Mouse (Mus musculus): Measurements from ENCODE around the gene Notch3. TPM values are rescaled to one million over a fixed set of nuclear protein-coding genes. Genes with fewer than 3 reads are reported as not detected.
"Not testable (repeated sequence)": the region's sequence is repeated elsewhere in the genome, so short reads cannot be mapped to it uniquely, and the experiment has no call there.

Notch3 gene
- polyA plus RNA-seq, 1 experiment from 2014 or later = 26.8 TPM

- H3K36me3 ChIP-seq (ENCODE audit: control insufficient read depth, insufficient read depth, low read length) = no peaks in the 10 kb centered on the region
- no peaks in the 10 kb centered on the region for H3K9me3 ChIP-seq (ENCODE audit: control insufficient read depth, low read length)
- DNase-seq (ENCODE audit: low spot score) (peak; percentile 89), ATAC-seq (replicated peaks; ENCODE audit: low FRiP score) (peak; percentile 82)
- 2% methylated on average over 44 of the region's 44 CpGs for WGBS
- peak overlapping the region; percentile 65 for H3K4me2 ChIP-seq (ENCODE audit: low read depth, low read length, severe bottlenecking)
- H3K27me3 ChIP-seq (ENCODE audit: control insufficient read depth, insufficient read depth, low read length) = peaks cover 2% of the 10 kb centered on the region; the same call in 1 of the 2 replicates
- H3K27ac ChIP-seq (ENCODE audit: low read depth, low read length) = no peak overlapping the region
- peak overlapping the region; percentile 36 for H3K4me3 ChIP-seq (ENCODE audit: low read depth, low read length)
- H3K9ac ChIP-seq (ENCODE audit: low read length) = peak overlapping the region; percentile 60
- H3K4me1 ChIP-seq (replicated peaks; ENCODE audit: control insufficient read depth, insufficient read depth, low read length) = peaks cover 5% of the 10 kb centered on the region; the same call in 1 of the 2 replicates
Measured at GRCm38 (mm10) chr17:32099943-32100586, 66.6 kb downstream of the Notch3 start.

DNA sequence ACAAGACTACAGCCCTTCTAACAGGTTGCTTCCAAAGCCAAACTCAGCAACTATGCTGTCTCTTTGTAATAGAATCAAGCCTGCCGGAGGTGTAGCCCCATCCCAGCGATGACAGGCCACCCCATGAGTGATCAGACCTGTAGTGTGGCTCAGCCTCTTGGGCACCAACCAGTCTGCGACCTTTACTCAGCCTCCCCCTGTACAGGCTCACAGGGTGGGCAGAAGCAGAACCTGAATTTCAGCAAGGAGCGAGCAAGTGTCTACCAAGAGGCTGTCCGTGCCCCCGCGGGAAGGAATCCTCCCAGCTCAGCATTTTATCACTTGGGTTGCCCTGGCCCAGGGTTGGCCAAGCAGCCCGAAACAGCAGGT, 67.1 kb downstream of the Notch3 start:
- peak overlapping the region; percentile 60 for H3K9ac ChIP-seq (ENCODE audit: low read length)
- no peaks in the 10 kb centered on the region for H3K9me3 ChIP-seq (ENCODE audit: control insufficient read depth, low read length)
- H3K4me3 ChIP-seq (ENCODE audit: low read depth, low read length) = peak overlapping the region; percentile 36
- no peaks in the 10 kb centered on the region for H3K36me3 ChIP-seq (ENCODE audit: control insufficient read depth, insufficient read depth, low read length)
- H3K4me1 ChIP-seq (replicated peaks; ENCODE audit: control insufficient read depth, insufficient read depth, low read length) = peaks cover 5% of the 10 kb centered on the region; the same call in 1 of the 2 replicates
- peak overlapping the region; percentile 65 for H3K4me2 ChIP-seq (ENCODE audit: low read depth, low read length, severe bottlenecking)
- H3K27me3 ChIP-seq (ENCODE audit: control insufficient read depth, insufficient read depth, low read length) = peaks cover 2% of the 10 kb centered on the region; the same call in 1 of the 2 replicates
- H3K27ac ChIP-seq (ENCODE audit: low read depth, low read length) = no peak overlapping the region
- ATAC-seq (replicated peaks; ENCODE audit: low FRiP score) (no peak), DNase-seq (ENCODE audit: low spot score) (no peak)
- WGBS = 29% methylated on average over 8 of the region's 8 CpGs

DNA sequence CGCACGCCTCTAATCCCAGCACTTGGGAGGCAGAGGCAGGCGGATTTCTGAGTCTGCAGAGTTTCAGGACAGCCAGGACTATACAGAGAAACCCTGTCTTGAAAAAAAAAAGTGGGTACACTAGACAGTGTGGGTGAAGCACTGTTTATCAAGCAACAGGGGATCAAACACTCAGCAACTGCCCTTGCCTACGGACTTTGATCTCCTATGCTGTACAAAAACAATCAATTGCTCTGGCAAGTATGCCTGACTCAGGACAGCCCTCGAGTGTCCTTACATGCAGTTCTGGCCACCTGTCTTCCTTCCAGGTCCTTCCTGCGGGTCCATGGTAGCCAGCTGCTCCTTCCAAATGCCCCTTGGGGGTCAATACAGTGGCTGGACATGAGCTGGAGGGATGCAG, 67.7 kb downstream of the Notch3 start:
- not testable (repeated sequence) for H3K27me3 ChIP-seq (ENCODE audit: control insufficient read depth, insufficient read depth, low read length); H3K4me2 ChIP-seq (ENCODE audit: low read depth, low read length, severe bottlenecking); H3K4me1 ChIP-seq (replicated peaks; ENCODE audit: control insufficient read depth, insufficient read depth, low read length); H3K36me3 ChIP-seq (ENCODE audit: control insufficient read depth, insufficient read depth, low read length); H3K27ac ChIP-seq (ENCODE audit: low read depth, low read length); ATAC-seq (replicated peaks; ENCODE audit: low FRiP score); H3K9ac ChIP-seq (ENCODE audit: low read length); H3K9me3 ChIP-seq (ENCODE audit: control insufficient read depth, low read length); H3K4me3 ChIP-seq (ENCODE audit: low read depth, low read length); DNase-seq (ENCODE audit: low spot score)
- WGBS = 84% methylated on average over 6 of the region's 6 CpGs

DNA sequence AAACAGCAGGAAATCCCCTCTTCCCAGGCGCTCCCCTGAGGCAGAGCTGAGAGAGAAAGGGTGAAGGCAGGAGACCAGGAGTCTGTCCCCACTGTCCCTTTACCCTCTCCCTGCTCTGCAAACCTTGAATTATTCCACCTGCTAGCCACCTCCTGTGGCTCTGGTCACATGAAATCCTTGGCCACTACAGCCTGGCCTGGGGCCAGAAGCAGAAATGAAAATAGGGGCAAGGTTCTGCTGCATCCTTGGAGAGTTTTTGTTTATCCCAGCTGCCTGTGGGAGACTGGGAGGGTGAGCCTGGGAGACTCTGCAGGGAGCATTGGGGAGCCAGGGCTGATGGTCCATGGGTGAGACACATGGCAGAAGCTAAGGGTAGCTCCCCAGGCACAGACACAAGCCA, 69.0 kb downstream of the Notch3 start:
- WGBS = 80% methylated on average over 1 of the region's 1 CpGs
- Histone ChIP-seq H3K27ac (ENCODE audit: low read depth, low read length) (no peak overlapping the region), H3K27me3 (ENCODE audit: control insufficient read depth, insufficient read depth, low read length) (peaks cover 2% of the 10 kb centered on the region; the same call in 1 of the 2 replicates), H3K9ac (ENCODE audit: low read length) (no peak overlapping the region), H3K36me3 (ENCODE audit: control insufficient read depth, insufficient read depth, low read length) (no peaks in the 10 kb centered on the region), H3K9me3 (ENCODE audit: control insufficient read depth, low read length) (peaks cover 2% of the 10 kb centered on the region; the same call in 1 of the 2 replicates), H3K4me3 (ENCODE audit: low read depth, low read length) (no peak overlapping the region), H3K4me2 (ENCODE audit: low read depth, low read length, severe bottlenecking) (no peak overlapping the region), H3K4me1 (replicated peaks; ENCODE audit: control insufficient read depth, insufficient read depth, low read length) (peaks cover 5% of the 10 kb centered on the region; the same call in 1 of the 2 replicates)
- ATAC-seq (replicated peaks; ENCODE audit: low FRiP score) = no peak
- no peak for DNase-seq (ENCODE audit: low spot score)

DNA sequence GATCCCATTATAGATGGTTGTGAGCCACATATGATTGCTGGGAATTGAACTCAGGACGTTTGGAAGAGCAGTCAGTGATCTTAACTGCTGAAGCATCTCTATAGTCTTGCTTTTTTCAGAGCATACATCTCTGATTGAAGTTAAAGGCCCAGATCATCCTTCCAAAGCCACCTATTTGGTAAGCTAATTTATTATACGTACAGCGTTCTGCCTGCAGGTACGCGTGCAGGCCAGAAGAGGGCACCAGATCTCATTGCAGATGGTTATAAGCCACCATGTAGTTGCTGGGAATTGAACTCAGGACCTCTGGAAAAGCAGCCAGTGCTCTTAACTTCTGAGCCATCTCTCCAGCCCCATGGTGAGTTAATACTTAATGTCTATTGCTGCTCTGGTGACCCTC, 73.8 kb downstream of the Notch3 start:
- no peaks in the 10 kb centered on the region for H3K36me3 ChIP-seq (ENCODE audit: control insufficient read depth, insufficient read depth, low read length)
- peaks cover 2% of the 10 kb centered on the region; the same call in 1 of the 2 replicates for H3K9me3 ChIP-seq (ENCODE audit: control insufficient read depth, low read length)
- H3K9ac ChIP-seq (ENCODE audit: low read length) = no peak overlapping the region
- DNase-seq (ENCODE audit: low spot score) = no peak
- no peak overlapping the region for H3K4me2 ChIP-seq (ENCODE audit: low read depth, low read length, severe bottlenecking)
- 85% methylated on average over 5 of the region's 5 CpGs for WGBS
- H3K4me3 ChIP-seq (ENCODE audit: low read depth, low read length) = no peak overlapping the region
- no peak for ATAC-seq (replicated peaks; ENCODE audit: low FRiP score)
- H3K4me1 ChIP-seq (replicated peaks; ENCODE audit: control insufficient read depth, insufficient read depth, low read length) = peaks cover 3% of the 10 kb centered on the region; the same call in 1 of the 2 replicates
- H3K27ac ChIP-seq (ENCODE audit: low read depth, low read length) = no peak overlapping the region
- H3K27me3 ChIP-seq (ENCODE audit: control insufficient read depth, insufficient read depth, low read length) = no peaks in the 10 kb centered on the region

GRCm38 (mm10) chr17:32092241-32092619, 74.4 kb downstream of the Notch3 start:
- no peaks in the 10 kb centered on the region for H3K27me3 ChIP-seq (ENCODE audit: control insufficient read depth, insufficient read depth, low read length)
- 90% methylated on average over 1 of the region's 1 CpGs for WGBS
- peaks cover 2% of the 10 kb centered on the region; the same call in 1 of the 2 replicates for H3K9me3 ChIP-seq (ENCODE audit: control insufficient read depth, low read length)
- no peaks in the 10 kb centered on the region for H3K36me3 ChIP-seq (ENCODE audit: control insufficient read depth, insufficient read depth, low read length)
- no peak overlapping the region for H3K4me2 ChIP-seq (ENCODE audit: low read depth, low read length, severe bottlenecking)
- peaks cover 3% of the 10 kb centered on the region; the same call in 1 of the 2 replicates for H3K4me1 ChIP-seq (replicated peaks; ENCODE audit: control insufficient read depth, insufficient read depth, low read length)
- H3K4me3 ChIP-seq (ENCODE audit: low read depth, low read length) = no peak overlapping the region
- DNase-seq (ENCODE audit: low spot score) = no peak
- H3K9ac ChIP-seq (ENCODE audit: low read length) = no peak overlapping the region
- H3K27ac ChIP-seq (ENCODE audit: low read depth, low read length) = no peak overlapping the region
- ATAC-seq (replicated peaks; ENCODE audit: low FRiP score) = no peak

GRCm38 (mm10) chr17:32091364-32092240, 75.0 kb downstream of the Notch3 start:
- not testable (repeated sequence) for H3K27ac ChIP-seq (ENCODE audit: low read depth, low read length); H3K36me3 ChIP-seq (ENCODE audit: control insufficient read depth, insufficient read depth, low read length); H3K27me3 ChIP-seq (ENCODE audit: control insufficient read depth, insufficient read depth, low read length); H3K9me3 ChIP-seq (ENCODE audit: control insufficient read depth, low read length); H3K4me1 ChIP-seq (replicated peaks; ENCODE audit: control insufficient read depth, insufficient read depth, low read length)
- WGBS = 12% methylated on average over 14 of the region's 16 CpGs
- ATAC-seq (replicated peaks; ENCODE audit: low FRiP score) (peak; percentile 91), DNase-seq (ENCODE audit: low spot score) (peak; percentile 92)
- peak overlapping the region; percentile 18 for H3K4me3 ChIP-seq (ENCODE audit: low read depth, low read length)
- peak overlapping the region; percentile 52 for H3K4me2 ChIP-seq (ENCODE audit: low read depth, low read length, severe bottlenecking)
- H3K9ac ChIP-seq (ENCODE audit: low read length) = peak overlapping the region; percentile 44

GRCm38 (mm10) chr17:32091032-32091363, 75.7 kb downstream of the Notch3 start:
- Histone ChIP-seq H3K4me3 (ENCODE audit: low read depth, low read length) (peak overlapping the region; percentile 18), H3K27me3 (ENCODE audit: control insufficient read depth, insufficient read depth, low read length) (no peaks in the 10 kb centered on the region), H3K4me2 (ENCODE audit: low read depth, low read length, severe bottlenecking) (peak overlapping the region; percentile 52), H3K4me1 (replicated peaks; ENCODE audit: control insufficient read depth, insufficient read depth, low read length) (peaks cover 3% of the 10 kb centered on the region; the same call in 1 of the 2 replicates), H3K36me3 (ENCODE audit: control insufficient read depth, insufficient read depth, low read length) (no peaks in the 10 kb centered on the region), H3K9ac (ENCODE audit: low read length) (peak overlapping the region; percentile 44), H3K27ac (ENCODE audit: low read depth, low read length) (no peak overlapping the region), H3K9me3 (ENCODE audit: control insufficient read depth, low read length) (peaks cover 2% of the 10 kb centered on the region; the same call in 1 of the 2 replicates)
- peak; percentile 55; the same call in 1 of the 2 replicates for ATAC-seq (replicated peaks; ENCODE audit: low FRiP score)
- 30% methylated on average over 1 of the region's 1 CpGs for WGBS
- DNase-seq (ENCODE audit: low spot score) = no peak

All from forebrain, embryonic 11.5 days (tissue).